Mouse (Mus musculus) heart, adult 2 months (tissue): ENCODE measurements at regions not wholly inside any gene's neighbourhood (a gene's known extent, or its start where the extent isn't known, plus 50 kb on each side); places are given as distances from the start of the nearest gene placed in this dataset.

Experiments
- CTCF ChIP-seq: fragments of 200-600 bp; IDR thresholded peaks from 2 replicates; pipeline ENCODE4 v1.8.1; 2022; ENCODE audit warnings: antibody characterized with exemption, mild to moderate bottlenecking, moderate library complexity
- POLR2A ChIP-seq: fragments of 200-500 bp; IDR thresholded peaks from 2 replicates; pipeline ENCODE4 v1.6.1; 2011; ENCODE audit warnings: mild to moderate bottlenecking, low read depth, low read length, control low read depth; ENCODE audit not compliant: insufficient read depth

DNA sequence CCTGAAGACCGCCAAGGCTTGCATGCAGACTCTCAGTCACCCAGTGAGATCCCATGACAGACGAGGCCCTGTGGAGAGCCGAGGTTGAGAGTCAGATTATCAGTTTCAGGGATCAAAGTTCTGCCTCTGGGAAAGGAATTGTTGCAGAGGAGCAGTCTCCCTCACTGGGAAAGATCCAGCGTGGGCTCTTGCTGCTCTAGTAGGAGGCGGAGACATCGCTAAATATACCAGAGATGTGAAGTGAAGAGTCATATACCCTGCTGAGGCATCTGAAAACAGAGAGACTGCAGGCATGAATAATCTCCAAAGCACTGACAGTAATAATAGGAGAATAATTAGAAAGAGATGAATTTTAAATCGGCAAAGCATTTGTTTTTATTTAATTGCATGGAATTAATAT is 106.6 kb upstream of the Auts2 start:
- TF ChIP-seq CTCF (no peak), POLR2A (no peak)
